Mouse (Mus musculus): ENCODE data around the gene Cep170.

DNA sequence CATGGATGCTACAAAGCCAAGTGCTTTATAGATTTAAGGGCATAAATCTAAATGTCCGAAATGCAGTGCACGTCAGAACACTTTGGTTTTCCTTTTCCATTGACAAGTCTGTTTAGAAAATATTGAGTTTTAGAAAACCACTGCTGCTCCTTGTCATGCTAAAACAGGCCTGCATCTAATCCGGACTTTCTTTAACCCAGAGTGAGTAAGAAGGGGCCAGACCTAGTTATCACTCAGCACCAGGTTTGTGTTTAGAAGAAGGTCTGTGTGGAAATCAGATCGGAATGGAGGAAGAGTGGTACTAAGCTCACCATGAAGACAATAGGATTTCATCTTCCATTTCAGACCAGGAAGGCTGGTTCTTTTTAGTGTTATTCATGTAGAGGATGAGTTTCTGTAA is 9.1 kb upstream of the Cep170 start:
- no peak for TF ChIP-seq CTCF (IDR thresholded peaks at IDR 0.05; ENCODE audit: extremely low read depth, insufficient read depth, low read length)
- TF ChIP-seq POLR2A (IDR thresholded peaks at IDR 0.05; ENCODE audit: extremely low read depth, insufficient read depth, low read length), result no peak

All from cortical plate, adult 2 months (tissue).